8 mouse cellular contexts compared by ENCODE assay signal in genomic region chr10:40328004-40328551, GRCm38 (mm10). TPM values are rescaled to one million over a fixed set of nuclear protein-coding genes. Genes with fewer than 3 reads are reported as not detected.
DNase-seq lines count a peak whose midpoint lies in the region; ATAC-seq and TF ChIP-seq lines count a peak whose summit lies in the region.
"Had no signal": no experiment of that assay in that cellular context is flagged by ENCODE, and none has a peak within 500 bp of the region (broad histone marks: within the 10 kb centered on the region; RNA-seq: fewer than 3 reads in every experiment).

No protein-coding gene starts in this region.

- no peak for TF ChIP-seq CTCF in left cerebral cortex, adult 2 months (IDR thresholded peaks at IDR 0.05)

- no peak overlapping the region for H3K9ac ChIP-seq in heart, embryonic 15.5 days
- H3K9ac ChIP-seq: hindbrain, embryonic 14.5 days had no signal

- DNase-seq in ES-CJ7 (ENCODE audit: low read depth, low spot score): peak; percentile 52
- peak; percentile 72 for DNase-seq in NIH3T3 (ENCODE audit: low read depth)
- DNase-seq in lung, postnatal 36 days: peak; percentile 58
- no peak for DNase-seq in right cerebral cortex, postnatal 36 days (ENCODE audit: low spot score in 2 of 2)
- no peak for DNase-seq in left cerebral cortex, adult 2 months (ENCODE audit: extremely low spot score in 1 of 2, low spot score in 2 of 2)
- DNase-seq in natural killer cell, adult 2 months (ENCODE audit: low spot score in 2 of 2): no peak

- intact Hi-C loops in left cerebral cortex, adult 2 months (cut with DNase I): no loop called here

- 31% methylated on average over 9 of the region's 9 CpGs for WGBS in heart, embryonic 15.5 days

- ATAC-seq in heart, embryonic 15.5 days (replicated peaks; ENCODE audit: insufficient number of reproducible peaks, insufficient read depth, low FRiP score, low read depth): peak; percentile 70

- H3K27ac ChIP-seq in heart, embryonic 15.5 days: peak overlapping the region; percentile 68
- no peak overlapping the region for H3K27ac ChIP-seq in left cerebral cortex, adult 2 months
- H3K27ac ChIP-seq: hindbrain, embryonic 14.5 days had no signal

- H3K4me1 ChIP-seq in heart, embryonic 15.5 days (replicated peaks): peaks cover 9% of the 10 kb centered on the region

- H3K27me3 ChIP-seq in heart, embryonic 15.5 days: no peaks in the 10 kb centered on the region

- peak overlapping the region; percentile 25; the same call in 1 of the 2 replicates for H3K4me2 ChIP-seq in heart, embryonic 15.5 days
- H3K4me2 ChIP-seq: hindbrain, embryonic 14.5 days had no signal

- H3K36me3 ChIP-seq in heart, embryonic 15.5 days: no peaks in the 10 kb centered on the region

- no peak overlapping the region for H3K4me3 ChIP-seq in heart, embryonic 15.5 days
- no peak overlapping the region for H3K4me3 ChIP-seq in left cerebral cortex, adult 2 months

- no peaks in the 10 kb centered on the region for H3K9me3 ChIP-seq in heart, embryonic 15.5 days (replicated peaks)

RNA-seq across cellular contexts. Expression of gene Cdk19, which starts 11.3 kb away (rescaled TPM):
- polyA plus RNA-seq in heart, embryonic 15.5 days (2015; fragmentation: Nextera tagmentation; extraction: Ambion mirVana): 5.3 and 6.9 TPM in 2 replicates
- 10 to 100 TPM; 47.1 to 47.5 TPM for total RNA-seq in left cerebral cortex, adult 2 months (2021)

RNA-seq across cellular contexts. Expression of gene Amd1, which starts 26.1 kb away (rescaled TPM):
- 34.5 and 34.7 TPM in 2 replicates for polyA plus RNA-seq in heart, embryonic 15.5 days (2015; fragmentation: Nextera tagmentation; extraction: Ambion mirVana)
- 10 to 100 TPM; 85.7 to 86.1 TPM for total RNA-seq in left cerebral cortex, adult 2 months (2021)

Comparison
In these comparisons a context has a peak if more than half of its experiments do, and no peak if none do; other contexts are left out.
1. DNase-seq: peak in ES-CJ7 (single experiment), NIH3T3 (single experiment) and lung, postnatal 36 days (single experiment); none in right cerebral cortex, postnatal 36 days (0 of 2), left cerebral cortex, adult 2 months (0 of 2) and natural killer cell, adult 2 months (0 of 2).